Mouse (Mus musculus): Measurements from ENCODE around the gene Prrx2. TPM values are rescaled to one million over a fixed set of nuclear protein-coding genes. Genes with fewer than 3 reads are reported as not detected.
A peak's percentile ranks its signal among the peaks of the same experiment; 100 is the strongest.

The Prrx2 gene
- polyA plus RNA-seq, 1 experiment, result 4.7 TPM

DNA sequence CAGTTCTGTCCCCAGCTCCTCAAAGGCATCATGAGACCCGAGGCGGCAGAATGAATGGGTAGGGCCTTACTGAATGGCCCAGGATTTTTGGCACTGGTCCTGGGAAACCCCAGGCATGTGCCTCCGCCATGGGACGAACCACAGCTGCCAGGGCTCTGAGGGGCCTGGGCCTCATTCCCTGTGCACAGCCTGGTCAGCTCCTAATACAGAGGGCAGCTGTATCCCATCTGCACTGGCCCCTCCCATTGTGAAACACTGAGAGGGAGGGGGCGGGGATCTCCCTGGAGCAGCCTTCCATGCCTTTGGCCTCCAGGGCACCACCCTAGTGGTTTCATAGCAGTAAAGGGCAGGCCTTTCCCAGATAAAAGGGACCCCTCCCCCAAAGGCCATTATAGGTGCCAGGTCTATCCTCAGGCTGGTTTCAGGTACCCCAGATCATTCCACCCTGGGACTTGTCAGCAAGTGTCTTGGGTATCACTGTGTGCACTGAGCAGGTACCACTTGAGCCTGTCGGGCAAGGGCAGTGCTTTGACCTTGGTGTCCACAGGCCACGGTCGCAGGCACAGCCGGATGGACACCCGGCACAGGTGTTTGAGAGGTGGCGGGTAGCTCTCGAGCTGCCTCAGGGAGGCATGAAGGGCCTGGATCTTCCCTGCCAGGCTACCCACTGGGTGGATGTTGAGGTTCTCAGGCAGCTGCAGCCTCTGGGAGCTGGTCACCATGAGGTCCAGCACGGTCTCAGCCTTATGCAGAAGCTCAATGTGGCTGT lies 11.2 kb upstream of the Prrx2 start:
- H3K27me3 ChIP-seq (replicated peaks; ENCODE audit: control insufficient read depth, insufficient read depth, low read length), result no peaks in the 10 kb centered on the region
- H3K36me3 ChIP-seq (ENCODE audit: control insufficient read depth, insufficient read depth, low read length), result no peaks in the 10 kb centered on the region; the same call in 1 of the 2 replicates
- TF ChIP-seq CTCF (conservative IDR thresholded peaks at IDR 0.05; ENCODE audit: insufficient read depth, insufficient read length, low read depth, low read length) (no peak), POLR2A (IDR thresholded peaks at IDR 0.05; ENCODE audit: low read depth, low read length) (no peak)
- no peak overlapping the region for H3K4me3 ChIP-seq (ENCODE audit: insufficient read depth, low read depth, low read length)
- WGBS, result 55% methylated on average over 13 of the region's 13 CpGs
- DNase-seq, result peak; percentile 73
- H3K27ac ChIP-seq (ENCODE audit: insufficient read depth, low read depth, low read length), result no peak overlapping the region
- H3K4me1 ChIP-seq (ENCODE audit: control insufficient read depth, insufficient read depth, low read length), result peaks cover 7% of the 10 kb centered on the region; the same call in 1 of the 2 replicates

DNA sequence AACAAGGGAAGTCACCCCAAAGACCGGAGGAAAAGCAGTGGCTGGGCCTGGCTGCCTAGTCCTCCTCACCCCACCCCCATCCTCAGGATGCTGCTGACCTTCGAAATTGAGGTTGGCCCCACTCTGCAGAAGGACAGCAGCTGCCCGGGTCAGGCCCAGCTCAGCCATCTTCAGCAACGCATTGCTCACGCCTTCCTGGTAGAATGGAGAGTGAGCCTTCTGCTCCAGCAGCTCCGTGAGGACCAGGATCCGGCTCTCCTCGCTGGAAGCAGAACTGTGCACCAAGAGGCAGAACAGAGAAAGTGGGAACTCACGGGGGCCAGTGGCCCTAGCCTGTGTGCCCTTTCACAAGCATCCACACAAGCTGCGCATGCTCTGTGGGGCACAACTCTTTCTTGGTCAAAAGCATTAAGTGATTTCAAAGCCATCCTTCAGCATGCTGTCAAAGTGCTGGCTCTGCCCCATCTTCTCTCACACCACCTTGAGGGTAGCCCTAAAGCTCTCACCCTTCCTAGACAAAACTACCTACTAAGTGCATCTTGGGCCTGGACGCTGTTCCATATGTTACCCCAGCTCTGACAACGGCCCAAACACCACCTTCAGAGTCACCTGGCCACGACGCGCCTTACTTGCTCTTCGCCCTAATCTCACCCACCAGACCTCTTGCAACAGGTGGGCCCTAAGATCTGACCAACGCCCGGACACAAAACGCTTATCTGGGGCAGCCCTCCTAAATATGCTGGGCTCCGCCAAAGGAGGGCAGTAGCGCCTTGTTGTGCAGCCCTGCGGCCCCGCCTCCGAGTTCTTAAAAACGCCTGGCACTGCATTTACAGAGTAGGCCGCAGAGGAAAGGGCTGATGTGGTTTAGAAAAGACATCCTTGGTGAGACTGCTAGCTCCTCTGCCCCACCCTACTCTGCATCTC lies 7.7 kb upstream of the Prrx2 start:
- Histone ChIP-seq H3K27ac (ENCODE audit: insufficient read depth, low read depth, low read length) (no peak overlapping the region), H3K27me3 (replicated peaks; ENCODE audit: control insufficient read depth, insufficient read depth, low read length) (no peaks in the 10 kb centered on the region), H3K4me3 (ENCODE audit: insufficient read depth, low read depth, low read length) (peak overlapping the region; percentile 70), H3K4me1 (ENCODE audit: control insufficient read depth, insufficient read depth, low read length) (peaks cover 7% of the 10 kb centered on the region; the same call in 1 of the 2 replicates), H3K36me3 (ENCODE audit: control insufficient read depth, insufficient read depth, low read length) (no peaks in the 10 kb centered on the region; the same call in 1 of the 2 replicates)
- 27% methylated on average over 26 of the region's 26 CpGs for WGBS
- peak; percentile 30 for TF ChIP-seq CTCF (conservative IDR thresholded peaks at IDR 0.05; ENCODE audit: insufficient read depth, insufficient read length, low read depth, low read length)
- no peak for TF ChIP-seq POLR2A (IDR thresholded peaks at IDR 0.05; ENCODE audit: low read depth, low read length)
- peak; percentile 69 for DNase-seq

DNA sequence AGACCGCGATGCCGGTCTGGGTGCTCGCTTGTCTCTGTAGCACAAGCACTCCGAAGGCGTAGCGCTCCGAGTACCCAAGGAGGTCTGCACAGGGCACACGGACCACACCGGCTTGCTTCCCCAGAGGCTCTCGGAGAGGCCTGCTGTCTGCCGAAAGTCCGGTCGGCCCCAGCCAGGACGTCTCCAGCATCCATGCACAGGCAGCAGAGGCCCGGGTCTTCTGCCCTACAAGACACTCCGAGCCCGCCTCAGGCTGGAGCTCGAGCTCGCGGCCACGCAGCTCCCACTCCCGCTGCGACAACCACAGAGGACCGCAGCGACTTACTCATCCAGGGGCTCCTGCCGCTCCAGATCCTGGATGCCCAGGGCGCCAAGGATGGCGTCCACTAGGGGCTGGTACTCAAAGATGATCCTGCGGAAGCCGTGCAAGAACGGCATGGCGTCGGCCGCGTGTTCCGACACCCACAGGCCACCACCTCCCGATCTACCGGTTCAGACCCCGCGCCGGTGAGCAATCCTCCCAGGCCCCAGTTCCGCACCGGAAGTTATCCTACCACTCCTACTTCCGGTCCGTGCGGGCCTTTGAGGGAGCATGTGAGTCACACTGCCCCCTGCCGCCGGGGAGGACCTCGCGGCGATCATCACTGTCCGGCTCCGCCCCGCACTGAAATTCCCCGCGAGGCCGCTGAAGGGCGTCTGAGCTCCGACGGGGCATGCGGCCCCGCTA lies 6.9 kb upstream of the Prrx2 start:
- H3K27ac ChIP-seq (ENCODE audit: insufficient read depth, low read depth, low read length), result no peak overlapping the region
- TF ChIP-seq CTCF (conservative IDR thresholded peaks at IDR 0.05; ENCODE audit: insufficient read depth, insufficient read length, low read depth, low read length) (peak; percentile 83), POLR2A (IDR thresholded peaks at IDR 0.05; ENCODE audit: low read depth, low read length) (no peak)
- no peaks in the 10 kb centered on the region; the same call in 1 of the 2 replicates for H3K36me3 ChIP-seq (ENCODE audit: control insufficient read depth, insufficient read depth, low read length)
- WGBS, result under 1% methylated on average over 63 of the region's 63 CpGs
- DNase-seq, result peak; percentile 96
- no peaks in the 10 kb centered on the region for H3K27me3 ChIP-seq (replicated peaks; ENCODE audit: control insufficient read depth, insufficient read depth, low read length)
- H3K4me3 ChIP-seq (ENCODE audit: insufficient read depth, low read depth, low read length), result peak overlapping the region; percentile 70
- H3K4me1 ChIP-seq (ENCODE audit: control insufficient read depth, insufficient read depth, low read length), result peaks cover 7% of the 10 kb centered on the region; the same call in 1 of the 2 replicates

DNA sequence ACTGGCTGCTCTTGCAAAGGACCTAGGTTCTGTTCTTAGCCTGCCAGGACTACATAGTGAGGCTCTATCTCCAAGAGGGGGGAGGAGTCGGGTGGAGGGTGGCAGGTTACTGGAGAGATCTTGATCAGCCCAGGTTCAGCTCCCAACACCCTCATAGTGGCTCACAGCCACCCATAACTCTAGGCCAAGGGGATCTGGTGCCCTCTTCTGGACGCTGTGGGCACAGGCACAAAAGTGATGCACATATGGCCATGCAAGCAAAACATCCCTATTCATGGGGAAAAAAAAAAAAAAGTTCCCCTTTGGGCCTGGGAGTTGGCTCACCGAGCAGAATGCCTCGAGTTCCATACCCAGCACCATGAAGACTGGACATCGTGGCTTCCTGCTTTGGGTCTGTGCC lies 5.5 kb upstream of the Prrx2 start:
- no peaks in the 10 kb centered on the region for H3K36me3 ChIP-seq (ENCODE audit: control insufficient read depth, insufficient read depth, low read length)
- H3K4me3 ChIP-seq (ENCODE audit: insufficient read depth, low read depth, low read length), result no peak overlapping the region
- H3K4me1 ChIP-seq (ENCODE audit: control insufficient read depth, insufficient read depth, low read length), result peaks cover 7% of the 10 kb centered on the region; the same call in 1 of the 2 replicates
- WGBS, result 43% methylated on average over 5 of the region's 5 CpGs
- no peaks in the 10 kb centered on the region for H3K27me3 ChIP-seq (replicated peaks; ENCODE audit: control insufficient read depth, insufficient read depth, low read length)
- no peak overlapping the region for H3K27ac ChIP-seq (ENCODE audit: insufficient read depth, low read depth, low read length)
- DNase-seq, result peak; percentile 43
- TF ChIP-seq CTCF (conservative IDR thresholded peaks at IDR 0.05; ENCODE audit: insufficient read depth, insufficient read length, low read depth, low read length), result peak; percentile 64
- no peak for TF ChIP-seq POLR2A (IDR thresholded peaks at IDR 0.05; ENCODE audit: low read depth, low read length)

DNA sequence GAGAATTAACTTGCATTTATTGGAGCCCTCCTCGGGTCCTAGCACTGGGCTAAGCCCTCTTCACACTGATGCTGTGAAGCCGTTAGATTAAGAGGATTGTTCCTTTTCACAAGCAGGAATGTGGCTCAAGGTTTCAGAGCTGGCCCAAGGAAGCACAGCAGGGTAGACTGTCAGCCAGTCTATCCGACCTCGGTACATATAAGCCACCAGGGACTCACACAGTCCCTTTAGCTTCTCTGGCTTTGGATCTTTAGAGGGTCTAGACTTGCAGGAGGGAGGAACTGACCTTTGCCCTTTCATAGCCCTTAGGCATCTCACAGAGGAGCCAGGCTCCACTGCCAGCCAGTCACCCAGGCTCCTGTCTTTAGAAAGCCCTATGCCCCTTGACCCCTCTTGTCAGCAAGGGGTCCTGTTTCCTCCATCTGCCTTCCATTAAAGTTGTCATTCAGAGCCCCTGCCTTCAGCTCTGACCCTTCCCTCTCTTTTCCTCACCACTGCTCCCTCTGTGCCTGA lies 4.4 kb upstream of the Prrx2 start, which contains the start of gene Asb6:
Asb6 (minus strand) TSS at position 51 of the 513 bp plus-strand sequence.
- Histone ChIP-seq H3K4me1 (ENCODE audit: control insufficient read depth, insufficient read depth, low read length) (peaks cover 7% of the 10 kb centered on the region; the same call in 1 of the 2 replicates), H3K27me3 (replicated peaks; ENCODE audit: control insufficient read depth, insufficient read depth, low read length) (no peaks in the 10 kb centered on the region), H3K36me3 (ENCODE audit: control insufficient read depth, insufficient read depth, low read length) (no peaks in the 10 kb centered on the region), H3K4me3 (ENCODE audit: insufficient read depth, low read depth, low read length) (no peak within 1 kb of the TSS), H3K27ac (ENCODE audit: insufficient read depth, low read depth, low read length) (no peak within 1 kb of the TSS)
- no peak for DNase-seq
- 48% methylated on average over 4 of the region's 4 CpGs for WGBS
- TF ChIP-seq CTCF (conservative IDR thresholded peaks at IDR 0.05; ENCODE audit: insufficient read depth, insufficient read length, low read depth, low read length) (no peak), POLR2A (IDR thresholded peaks at IDR 0.05; ENCODE audit: low read depth, low read length) (no peak)

DNA sequence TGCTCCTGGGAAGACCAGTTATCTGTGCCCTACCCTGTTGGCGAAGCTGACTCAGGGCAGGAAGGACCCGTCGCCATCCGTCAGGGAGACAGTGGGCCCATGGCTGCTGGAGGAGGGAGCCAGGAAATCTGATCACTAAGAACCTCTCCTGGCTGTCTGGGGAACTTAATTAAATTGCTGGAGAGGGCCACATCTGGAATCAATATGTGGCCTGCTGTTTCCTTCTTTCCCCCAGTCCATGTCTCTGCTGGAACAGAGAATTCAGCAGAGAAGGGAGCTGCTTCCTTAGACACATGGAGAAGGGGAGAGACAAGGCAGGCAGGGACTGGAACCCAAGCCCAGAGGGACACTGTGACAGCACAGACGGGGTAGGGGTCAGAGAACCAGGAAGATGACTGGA lies 1.1 kb upstream of the Prrx2 start:
- no peak overlapping the region for H3K27ac ChIP-seq (ENCODE audit: insufficient read depth, low read depth, low read length)
- WGBS, result 67% methylated on average over 5 of the region's 5 CpGs
- H3K27me3 ChIP-seq (replicated peaks; ENCODE audit: control insufficient read depth, insufficient read depth, low read length), result no peaks in the 10 kb centered on the region
- H3K4me1 ChIP-seq (ENCODE audit: control insufficient read depth, insufficient read depth, low read length), result no peaks in the 10 kb centered on the region
- DNase-seq, result no peak
- no peak for TF ChIP-seq POLR2A (IDR thresholded peaks at IDR 0.05; ENCODE audit: low read depth, low read length)
- no peak for TF ChIP-seq CTCF (conservative IDR thresholded peaks at IDR 0.05; ENCODE audit: insufficient read depth, insufficient read length, low read depth, low read length)
- H3K36me3 ChIP-seq (ENCODE audit: control insufficient read depth, insufficient read depth, low read length), result no peaks in the 10 kb centered on the region
- H3K4me3 ChIP-seq (ENCODE audit: insufficient read depth, low read depth, low read length), result no peak overlapping the region
